Mouse (Mus musculus) adipocyte (in vitro differentiated cells): Measurements from ENCODE around the gene Ggt6.

ENCODE experiments used
- DNase-seq: peaks from one replicate; pipeline ENCODE4 v3.0.0-alpha.2; 2016; ENCODE audit warnings: low spot score

The Ggt6 gene

GRCm38 (mm10) chr11:72434963-72435693 lies at the start of gene Ggt6:
Gene Ggt6, plus strand, starts transcription at chr11:72435526.
- peak; percentile 39 for DNase-seq

GRCm38 (mm10) chr11:72388113-72388529 lies 47.2 kb upstream of the Ggt6 start:
- no peak for DNase-seq

GRCm38 (mm10) chr11:72389407-72390142 lies 45.8 kb upstream of the Ggt6 start:
- DNase-seq, result no peak

- DNase-seq, result no peak
Observed at GRCm38 (mm10) chr11:72391181-72391580, 44.1 kb upstream of the Ggt6 start.

GRCm38 (mm10) chr11:72393243-72393642 lies 42.1 kb upstream of the Ggt6 start:
- no peak for DNase-seq

GRCm38 (mm10) chr11:72393669-72394068 lies 41.7 kb upstream of the Ggt6 start:
- peak; percentile 45 for DNase-seq

- DNase-seq, result no peak
Observed at GRCm38 (mm10) chr11:72394694-72395093, 40.6 kb upstream of the Ggt6 start.

GRCm38 (mm10) chr11:72395652-72396051 lies 39.7 kb upstream of the Ggt6 start:
- DNase-seq, result no peak

GRCm38 (mm10) chr11:72396621-72397020 lies 38.7 kb upstream of the Ggt6 start:
- DNase-seq, result peak; percentile 45

GRCm38 (mm10) chr11:72397072-72397471 lies 38.3 kb upstream of the Ggt6 start:
- peak; percentile 67 for DNase-seq

- no peak for DNase-seq
Observed at GRCm38 (mm10) chr11:72397811-72398525, 37.4 kb upstream of the Ggt6 start.

GRCm38 (mm10) chr11:72401068-72401467 lies 34.3 kb upstream of the Ggt6 start:
- no peak for DNase-seq

GRCm38 (mm10) chr11:72402017-72402416 lies 33.3 kb upstream of the Ggt6 start:
- no peak for DNase-seq

- no peak for DNase-seq
Observed at GRCm38 (mm10) chr11:72402969-72403368, 32.4 kb upstream of the Ggt6 start.

GRCm38 (mm10) chr11:72405532-72405931 lies 29.8 kb upstream of the Ggt6 start:
- no peak for DNase-seq

GRCm38 (mm10) chr11:72406079-72406675 lies 29.1 kb upstream of the Ggt6 start:
- no peak for DNase-seq

- DNase-seq, result no peak
Observed at GRCm38 (mm10) chr11:72407081-72407480, 28.2 kb upstream of the Ggt6 start.

- DNase-seq, result no peak
Observed at GRCm38 (mm10) chr11:72407574-72407973, 27.8 kb upstream of the Ggt6 start.

GRCm38 (mm10) chr11:72408451-72409170 lies 26.7 kb upstream of the Ggt6 start:
- no peak for DNase-seq

- no peak for DNase-seq
Observed at GRCm38 (mm10) chr11:72409649-72410385, 25.5 kb upstream of the Ggt6 start.

GRCm38 (mm10) chr11:72410521-72411092 lies 24.7 kb upstream of the Ggt6 start:
- DNase-seq, result no peak
